Mouse (Mus musculus) megakaryocyte, embryonic 14.5 days (primary cell): ENCODE measurements around the gene Kansl3. TPM values are rescaled to one million over a fixed set of nuclear protein-coding genes. Genes with fewer than 3 reads are reported as not detected.

ENCODE experiments used
- H3K27me3 ChIP-seq: replicated peaks from 2 replicates; pipeline ENCODE3; 2012; ENCODE audit warnings: inconsistent platforms
- H3K36me3 ChIP-seq: replicated peaks from 2 replicates; pipeline ENCODE3; 2012; ENCODE audit warnings: low read length, inconsistent platforms, mixed read lengths
- H3K4me1 ChIP-seq: 2 replicates; pipeline ENCODE4 v1.6.1; 2012; ENCODE audit warnings: inconsistent platforms
- H3K4me3 ChIP-seq: replicated peaks from 2 replicates; pipeline ENCODE3; 2012; ENCODE audit warnings: moderate library complexity, mild to moderate bottlenecking, inconsistent platforms
- H3K9me3 ChIP-seq: 2 replicates; pipeline ENCODE4 v1.6.1; 2012; ENCODE audit warnings: inconsistent platforms
- FLI1 ChIP-seq: IDR thresholded peaks from 2 replicates; pipeline ENCODE4 v1.6.1; 2012; ENCODE audit warnings: low read length, inconsistent platforms, mixed read lengths
- GATA1 ChIP-seq: IDR thresholded peaks from 3 replicates; pipeline ENCODE4 v1.6.1; 2012; ENCODE audit warnings: mixed read lengths, low read length, inconsistent platforms, borderline replicate concordance
- polyA plus RNA-seq: library from polyadenylated mRNA; stranded (reverse); fragments of >175 nt; gene quantifications from 2 replicates; pipeline ENCODE4 v1.2.3, GENCODE M21; 2012; ENCODE audit warnings: low replicate concordance; ENCODE audit not compliant: insufficient read depth

Gene Kansl3
- 5.8 and 6.6 TPM in 2 replicates for polyA plus RNA-seq

GRCm38 (mm10) chr1:36368969-36369645 is at the start of gene Kansl3:
TSS of gene Kansl3 (minus strand) at chr1:36369181.
- Histone ChIP-seq H3K4me1 (peaks cover 32% of the 10 kb centered on the region), H3K4me3 (peak within 1 kb of the TSS; percentile 95), H3K36me3 (peaks cover 30% of the 10 kb centered on the region), H3K27me3 (peaks cover 19% of the 10 kb centered on the region), H3K9me3 (no peaks in the 10 kb centered on the region)
- TF ChIP-seq FLI1 (no peak), GATA1 (no peak)

- Histone ChIP-seq H3K9me3 (peaks cover 9% of the 10 kb centered on the region; the same call in 1 of the 2 replicates), H3K27me3 (peaks cover 80% of the 10 kb centered on the region), H3K36me3 (no peaks in the 10 kb centered on the region), H3K4me1 (no peaks in the 10 kb centered on the region; the same call in 1 of the 2 replicates), H3K4me3 (no peak overlapping the region)
- TF ChIP-seq GATA1 (no peak), FLI1 (no peak)
These were observed 35.5 kb upstream of the Kansl3 start for GRCm38 (mm10) chr1:36404531-36404930.

GRCm38 (mm10) chr1:36401509-36401908 is 32.5 kb upstream of the Kansl3 start:
- TF ChIP-seq GATA1 = no peak
- Histone ChIP-seq H3K36me3 (no peaks in the 10 kb centered on the region), H3K9me3 (peaks cover 9% of the 10 kb centered on the region; the same call in 1 of the 2 replicates), H3K4me1 (no peaks in the 10 kb centered on the region; the same call in 1 of the 2 replicates), H3K27me3 (peaks cover 63% of the 10 kb centered on the region), H3K4me3 (no peak overlapping the region)

GRCm38 (mm10) chr1:36397041-36397440 is 28.1 kb upstream of the Kansl3 start:
- TF ChIP-seq FLI1 = no peak
- no peak for TF ChIP-seq GATA1
- peaks cover 52% of the 10 kb centered on the region for H3K27me3 ChIP-seq

GRCm38 (mm10) chr1:36379582-36379981 is 10.6 kb upstream of the Kansl3 start:
- Histone ChIP-seq H3K4me3 (no peak overlapping the region), H3K4me1 (no peaks in the 10 kb centered on the region), H3K9me3 (0 out of 2 replicates have a peak, but pooled peaks cover 2% of the 10 kb centered on the region), H3K36me3 (no peaks in the 10 kb centered on the region), H3K27me3 (peaks cover 47% of the 10 kb centered on the region)
- TF ChIP-seq FLI1 (no peak), GATA1 (no peak)

More at GRCm38 (mm10) chr1:36397041-36397440, 28.1 kb upstream of the Kansl3 start:
- H3K36me3 ChIP-seq = no peaks in the 10 kb centered on the region
- no peaks in the 10 kb centered on the region for H3K9me3 ChIP-seq
- no peaks in the 10 kb centered on the region for H3K4me1 ChIP-seq
- no peak overlapping the region for H3K4me3 ChIP-seq

GRCm38 (mm10) chr1:36378880-36379279 is 9.9 kb upstream of the Kansl3 start:
- Histone ChIP-seq H3K9me3 (0 out of 2 replicates have a peak, but pooled peaks cover 2% of the 10 kb centered on the region), H3K4me3 (no peak overlapping the region), H3K27me3 (peaks cover 47% of the 10 kb centered on the region), H3K36me3 (no peaks in the 10 kb centered on the region), H3K4me1 (peaks cover 2% of the 10 kb centered on the region; the same call in 1 of the 2 replicates)
- TF ChIP-seq GATA1 = no peak
- no peak for TF ChIP-seq FLI1

- peaks cover 4% of the 10 kb centered on the region for H3K36me3 ChIP-seq
- peaks cover 17% of the 10 kb centered on the region for H3K4me1 ChIP-seq
- no peak within 1 kb of the TSS for H3K4me3 ChIP-seq
- H3K27me3 ChIP-seq = peaks cover 39% of the 10 kb centered on the region
- TF ChIP-seq GATA1 = no peak
- no peak for TF ChIP-seq FLI1
- H3K9me3 ChIP-seq = no peaks in the 10 kb centered on the region
These were observed 3.2 kb upstream of the Kansl3 start, which contains the start of gene Fer1l5 for GRCm38 (mm10) chr1:36371934-36372845. TSS of gene Fer1l5 (plus strand) at chr1:36372291.

- no peaks in the 10 kb centered on the region for H3K9me3 ChIP-seq
- H3K4me3 ChIP-seq = no peak overlapping the region
- peaks cover 13% of the 10 kb centered on the region for H3K36me3 ChIP-seq
- peaks cover 23% of the 10 kb centered on the region for H3K4me1 ChIP-seq
- H3K27me3 ChIP-seq = peaks cover 35% of the 10 kb centered on the region
- TF ChIP-seq GATA1 (no peak), FLI1 (no peak)
These were observed 1.9 kb upstream of the Kansl3 start for GRCm38 (mm10) chr1:36370918-36371317.

GRCm38 (mm10) chr1:36368112-36368968 is 641 bp downstream of the Kansl3 start:
- Histone ChIP-seq H3K36me3 (peaks cover 37% of the 10 kb centered on the region), H3K27me3 (peaks cover 13% of the 10 kb centered on the region), H3K4me1 (peaks cover 29% of the 10 kb centered on the region), H3K4me3 (peak overlapping the region; percentile 95), H3K9me3 (no peaks in the 10 kb centered on the region)
- TF ChIP-seq FLI1 = no peak
- no peak for TF ChIP-seq GATA1
